Mouse (Mus musculus) c-Kit-positive CD71-positive TER-119-negative erythroid progenitor cells, embryonic 14.5 days (primary cell): ENCODE measurements at regions not wholly inside any gene's neighbourhood (a gene's known extent, or its start where the extent isn't known, plus 50 kb on each side); places are given as distances from the start of the nearest gene placed in this dataset.

Experiments used
- DNase-seq: peaks from one replicate; pipeline ENCODE4 v3.0.0-alpha.2; 2013; ENCODE audit warnings: low read depth

GRCm38 (mm10) chr2:128217784-128218467 is 92.1 kb downstream of the Bcl2l11 start:
- no peak for DNase-seq

- no peak for DNase-seq
These were observed 93.1 kb downstream of the Bcl2l11 start for GRCm38 (mm10) chr2:128218961-128219360.

- DNase-seq = no peak
These were observed 95.2 kb downstream of the Bcl2l11 start for GRCm38 (mm10) chr2:128221055-128221454.

- no peak for DNase-seq
These were observed 95.8 kb downstream of the Bcl2l11 start for GRCm38 (mm10) chr2:128221657-128222056.

GRCm38 (mm10) chr2:128226465-128227047 is 100.7 kb downstream of the Bcl2l11 start:
- DNase-seq = no peak

GRCm38 (mm10) chr2:128229730-128230129 is 103.9 kb downstream of the Bcl2l11 start:
- no peak for DNase-seq

GRCm38 (mm10) chr2:128230921-128231320 is 105.1 kb downstream of the Bcl2l11 start:
- DNase-seq = no peak

- DNase-seq = no peak
These were observed 105.5 kb downstream of the Bcl2l11 start for GRCm38 (mm10) chr2:128231338-128231737.

- DNase-seq = no peak
These were observed 106.2 kb downstream of the Bcl2l11 start for GRCm38 (mm10) chr2:128232027-128232426.

- no peak for DNase-seq
These were observed 109.3 kb downstream of the Bcl2l11 start for GRCm38 (mm10) chr2:128235127-128235526.

GRCm38 (mm10) chr2:128239451-128239850 is 113.6 kb downstream of the Bcl2l11 start:
- no peak for DNase-seq

- DNase-seq = no peak
These were observed 114.2 kb downstream of the Bcl2l11 start for GRCm38 (mm10) chr2:128240054-128240453.

GRCm38 (mm10) chr2:128240536-128241279 is 114.9 kb downstream of the Bcl2l11 start:
- DNase-seq = no peak

- no peak for DNase-seq
These were observed 115.4 kb downstream of the Bcl2l11 start for GRCm38 (mm10) chr2:128241280-128241665.

- no peak for DNase-seq
These were observed 119.7 kb downstream of the Bcl2l11 start for GRCm38 (mm10) chr2:128245544-128245943.

- DNase-seq = no peak
These were observed 122.1 kb downstream of the Bcl2l11 start for GRCm38 (mm10) chr2:128247967-128248366.

GRCm38 (mm10) chr2:128249188-128249587 is 123.3 kb downstream of the Bcl2l11 start:
- DNase-seq = no peak

GRCm38 (mm10) chr2:128249607-128250006 is 123.8 kb downstream of the Bcl2l11 start:
- no peak for DNase-seq

- DNase-seq = no peak
These were observed 125.0 kb downstream of the Bcl2l11 start for GRCm38 (mm10) chr2:128250841-128251240.

GRCm38 (mm10) chr2:128256651-128257050 is 130.8 kb downstream of the Bcl2l11 start:
- no peak for DNase-seq

- no peak for DNase-seq
These were observed 131.4 kb downstream of the Bcl2l11 start for GRCm38 (mm10) chr2:128257262-128257661.

- no peak for DNase-seq
These were observed 138.0 kb downstream of the Bcl2l11 start for GRCm38 (mm10) chr2:128263880-128264279.
